Comparison of ENCODE assay signal across 10 mouse cellular contexts in genomic region chr9:78844969-78845683, GRCm38 (mm10).
DNase-seq lines count a peak whose midpoint lies in the region; ATAC-seq lines count a peak whose summit lies in the region.
"Had no signal": no experiment of that assay in that cellular context is flagged by ENCODE, and none has a peak within 500 bp of the region (broad histone marks: within the 10 kb centered on the region; RNA-seq: fewer than 3 reads in every experiment).

No protein-coding gene starts in this region.

- 13% methylated on average over 9 of the region's 9 CpGs for WGBS in limb, embryonic 11.5 days

- no peak overlapping the region for H3K9ac ChIP-seq in limb, embryonic 11.5 days (ENCODE audit: low read length)
- H3K9ac ChIP-seq: hindbrain, embryonic 14.5 days had no signal

- no peaks in the 10 kb centered on the region for H3K36me3 ChIP-seq in limb, embryonic 11.5 days (ENCODE audit: control insufficient read depth, insufficient read depth, low read length)

- 0 out of 2 replicates have a peak, but pooled peaks cover 5% of the 10 kb centered on the region for H3K4me1 ChIP-seq in limb, embryonic 11.5 days (ENCODE audit: control insufficient read depth, insufficient read depth, low read length)

- no peaks in the 10 kb centered on the region for H3K27me3 ChIP-seq in limb, embryonic 11.5 days (ENCODE audit: control insufficient read depth, insufficient read depth, low read length)

- peak; percentile 97 for ATAC-seq in limb, embryonic 11.5 days (ENCODE audit: insufficient number of reproducible peaks, low FRiP score, low TSS enrichment, low read depth)

- peak; percentile 4 for DNase-seq in A20 (ENCODE audit: low read depth, low spot score)
- DNase-seq in CD4-positive helper T cell, adult 2 months (ENCODE audit: low read depth, low spot score): peak; percentile 9
- DNase-seq in forelimb bud, embryonic 11.5 days (ENCODE audit: low read depth, low spot score): peak; percentile 89
- DNase-seq in limb, embryonic 11.5 days (ENCODE audit: low spot score): peak; percentile 94
- DNase-seq in layer of hippocampus, adult 9-10 months (ENCODE audit: low spot score): no peak
- DNase-seq in right cerebral cortex, postnatal 14 days: no peak
- no peak for DNase-seq in layer of hippocampus, adult 11-12 months (ENCODE audit: low spot score)
- DNase-seq in cerebellum, postnatal 4 days (ENCODE audit: low spot score in 2 of 2): no peak

- H3K27ac ChIP-seq in limb, embryonic 11.5 days (replicated peaks; ENCODE audit: low read depth, low read length): peak overlapping the region; percentile 80; the same call in 1 of the 2 replicates
- H3K27ac ChIP-seq: hindbrain, embryonic 14.5 days had no signal

- no peak overlapping the region for H3K4me3 ChIP-seq in limb, embryonic 11.5 days (ENCODE audit: low read depth, low read length)
- H3K4me3 ChIP-seq: myocyte had no signal

- H3K9me3 ChIP-seq in limb, embryonic 11.5 days (ENCODE audit: control insufficient read depth, low read length): no peaks in the 10 kb centered on the region

- H3K4me2 ChIP-seq in limb, embryonic 11.5 days (ENCODE audit: low read depth, severe bottlenecking): no peak overlapping the region
- H3K4me2 ChIP-seq: hindbrain, embryonic 14.5 days had no signal

Comparison
In these comparisons a context has a peak if more than half of its experiments do, and no peak if none do; other contexts are left out.
1. DNase-seq: peak in A20 (single experiment), CD4-positive helper T cell, adult 2 months (single experiment), forelimb bud, embryonic 11.5 days (single experiment) and limb, embryonic 11.5 days (single experiment); none in layer of hippocampus, adult 9-10 months (single experiment), right cerebral cortex, postnatal 14 days (single experiment), layer of hippocampus, adult 11-12 months (single experiment) and cerebellum, postnatal 4 days (0 of 2).